ENCODE assay signal across 9 mouse cellular contexts in genomic region chr1:52501688-52502133, GRCm38 (mm10). TPM values are rescaled to one million over a fixed set of nuclear protein-coding genes. Genes with fewer than 3 reads are reported as not detected.
DNase-seq lines count a peak whose midpoint lies in the region; TF ChIP-seq lines count a peak whose summit lies in the region.
"Had no signal": no experiment of that assay in that cellular context is flagged by ENCODE, and none has a peak within 500 bp of the region (broad histone marks: within the 10 kb centered on the region; RNA-seq: fewer than 3 reads in every experiment).

No protein-coding gene starts in this region.

- H3K79me2 ChIP-seq in CH12.LX (replicated peaks; ENCODE audit: control insufficient read depth, extremely low read depth, insufficient read depth, poor library complexity, severe bottlenecking) = no peaks in the 10 kb centered on the region

- intact Hi-C loops in gastrocnemius, postnatal 14 days (cut with DNase I; ENCODE audit: low total_unique reads) = no loop called here

- H3K27ac ChIP-seq in heart, embryonic 10.5 days = no peak overlapping the region
- no peak overlapping the region for H3K27ac ChIP-seq in CH12.LX (ENCODE audit: insufficient read depth, low read depth)
- H3K27ac ChIP-seq: midbrain, embryonic 12.5 days had no signal

- H3K4me3 ChIP-seq in heart, embryonic 10.5 days = no peak overlapping the region
- no peak overlapping the region for H3K4me3 ChIP-seq in CH12.LX (replicated peaks in 1 of 3; ENCODE audit: low read depth in 2 of 3, low read length in 2 of 3, poor library complexity in 1 of 3)
- H3K4me3 ChIP-seq: midbrain, embryonic 12.5 days had no signal

- no peak overlapping the region for H3K4me2 ChIP-seq in CH12.LX (ENCODE audit: insufficient read depth, low read depth, poor library complexity, severe bottlenecking)
- H3K4me2 ChIP-seq: midbrain, embryonic 12.5 days had no signal

- peak; percentile 85 for DNase-seq in heart, adult 11 months
- DNase-seq in heart, embryonic 10.5 days (ENCODE audit: low spot score) = no peak
- DNase-seq in CH12.LX (ENCODE audit: extremely low read depth) = no peak
- peak; percentile 66 for DNase-seq in induced T-regulatory cell, adult 2 months (ENCODE audit: low read depth)
- DNase-seq in lung, postnatal 14 days = peak; percentile 22
- no peak for DNase-seq in neural tube, embryonic 10.5 days (ENCODE audit: extremely low spot score, low spot score)
- no peak for DNase-seq in spleen, adult 12 weeks (ENCODE audit: low spot score)
- no peak for DNase-seq in gastrocnemius, postnatal 14 days

- dilution Hi-C loops in CH12.LX (cut with MboI; ENCODE audit: extremely low pct_ligation_motif_present, extremely low pct_unique_long_range_greater_than_20kb, low sequenced_read_pairs) = no loop called here

- in situ Hi-C loops in CH12.LX (cut with MboI; ENCODE audit: low pct_ligation_motif_present, low pct_unique_long_range_greater_than_20kb, low sequenced_read_pairs) = no loop called here

- no peak for TF ChIP-seq POLR2A in CH12.LX (IDR thresholded peaks at IDR 0.05; ENCODE audit: low read depth, low read length)

- no peak for TF ChIP-seq RAD21 in CH12.LX (IDR thresholded peaks at IDR 0.05; ENCODE audit: low read depth, low read length)

- TF ChIP-seq CTCF in CH12.LX (conservative IDR thresholded peaks at IDR 0.05 in 1 of 2, IDR thresholded peaks at IDR 0.05 in 1 of 2; ENCODE audit: low read depth in 2 of 2, low read length in 2 of 2) = no peak

- H3K4me1 ChIP-seq in heart, embryonic 10.5 days = peaks cover 9% of the 10 kb centered on the region; the same call in 1 of the 2 replicates
- peaks cover 4 to 15% of the 10 kb centered on the region in 2 experiments for H3K4me1 ChIP-seq in CH12.LX (ENCODE audit: control insufficient read depth in 1 of 2, insufficient read depth in 2 of 2)

- peak; percentile 16; the same call in 1 of the 2 replicates for TF ChIP-seq EP300 in CH12.LX (IDR thresholded peaks at IDR 0.05; ENCODE audit: low read length)

- H3K27me3 ChIP-seq in heart, embryonic 10.5 days (ENCODE audit: insufficient read depth, poor library complexity, severe bottlenecking) = no peaks in the 10 kb centered on the region
- no peaks in the 10 kb centered on the region for H3K27me3 ChIP-seq in CH12.LX (replicated peaks)

- H3K9ac ChIP-seq in CH12.LX (ENCODE audit: insufficient read depth, low read depth) = no peak overlapping the region
- H3K9ac ChIP-seq: midbrain, embryonic 12.5 days had no signal

- no peaks in the 10 kb centered on the region for H3K9me3 ChIP-seq in heart, embryonic 10.5 days
- H3K9me3 ChIP-seq in CH12.LX (replicated peaks; ENCODE audit: low read length) = no peaks in the 10 kb centered on the region
- H3K9me3 ChIP-seq: midbrain, embryonic 12.5 days had no signal

- H3K36me3 ChIP-seq in heart, embryonic 10.5 days = no peaks in the 10 kb centered on the region
- no peaks in the 10 kb centered on the region for H3K36me3 ChIP-seq in CH12.LX (replicated peaks in 1 of 2; ENCODE audit: control insufficient read depth in 1 of 2, insufficient read depth in 1 of 2, low read length in 1 of 2)
- H3K36me3 ChIP-seq: midbrain, embryonic 12.5 days had no signal

- 67% methylated on average over 10 of the region's 10 CpGs for WGBS in heart, embryonic 10.5 days

TF ChIP-seq in CH12.LX, 34 proteins besides CTCF, POLR2A, EP300 and RAD21:
- no peak for TF ChIP-seq MAZ (IDR thresholded peaks at IDR 0.05; ENCODE audit: low read depth, low read length)
- no peak for TF ChIP-seq USF2 (conservative IDR thresholded peaks at IDR 0.05; ENCODE audit: low read depth, low read length)
- TF ChIP-seq ETS1 (conservative IDR thresholded peaks at IDR 0.05; ENCODE audit: low read depth, low read length) = no peak
- TF ChIP-seq PAX5 (IDR thresholded peaks at IDR 0.05; ENCODE audit: low read length) = no peak

RNA-seq across cellular contexts. Expression of gene Nab1, which starts 1.2 kb away (rescaled TPM):
- 20.4 and 29.4 TPM in 2 replicates for polyA plus RNA-seq in heart, embryonic 10.5 days (2016; fragmentation: Nextera tagmentation; extraction: Ambion mirVana)
- 13.8 and 16.7 TPM in 2 replicates for total RNA-seq in CH12.LX (2012; rRNA removed)
- total RNA-seq in CH12.LX (2014; rRNA removed) = 18.7 and 20.1 TPM in 2 replicates
- 18.9 and 19.0 TPM in 2 replicates for polyA plus RNA-seq in CH12.LX (2012; ENCODE audit: insufficient read length, low read depth)
- total RNA-seq in gastrocnemius, postnatal 14 days (2021) = 10 to 100 TPM; 12.7 to 15.7 TPM

Comparison
In these comparisons a context has a peak if more than half of its experiments do, and no peak if none do; other contexts are left out.
1. DNase-seq: peak in heart, adult 11 months (single experiment), induced T-regulatory cell, adult 2 months (single experiment) and lung, postnatal 14 days (single experiment); none in heart, embryonic 10.5 days (single experiment), CH12.LX (single experiment), neural tube, embryonic 10.5 days (single experiment), spleen, adult 12 weeks (single experiment) and gastrocnemius, postnatal 14 days (single experiment).